Mouse (Mus musculus) adrenal gland, postnatal 10 days (tissue): Measurements from ENCODE around the gene Ucn2. TPM values are rescaled to one million over a fixed set of nuclear protein-coding genes. Genes with fewer than 3 reads are reported as not detected.

Experiments
- DNase-seq: peaks from one replicate; pipeline ENCODE4 v3.0.0; 2021; ENCODE audit warnings: mixed read lengths
- total RNA-seq, 2 experiments: library from RNA; stranded (reverse); gene quantifications; 2 replicates each; pipeline ENCODE4 v1.2.3; 2021

The Ucn2 gene
- total RNA-seq, 2 experiments from 2014 or later: 0.33 to 0.39 TPM

DNA sequence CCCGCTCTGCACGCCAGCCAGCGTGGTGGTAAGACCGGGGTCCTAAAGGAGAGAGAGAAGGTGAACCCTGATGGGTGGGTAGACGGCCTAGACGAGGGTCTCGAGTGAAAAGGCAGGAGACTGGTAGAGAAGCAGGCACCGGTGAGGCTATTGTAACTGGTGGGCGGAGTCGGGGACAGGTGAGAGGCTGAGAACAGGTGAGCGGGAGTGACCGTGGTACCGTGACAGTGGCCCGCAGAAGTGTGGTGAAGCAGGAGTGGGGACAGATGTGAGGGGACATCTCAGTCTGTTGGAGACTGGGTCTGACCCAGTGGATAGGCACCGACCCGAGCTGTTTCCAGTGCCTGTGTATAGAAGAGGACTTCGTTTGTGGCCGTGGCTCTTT, 6.3 kb downstream of the Ucn2 start:
- no peak for DNase-seq

DNA sequence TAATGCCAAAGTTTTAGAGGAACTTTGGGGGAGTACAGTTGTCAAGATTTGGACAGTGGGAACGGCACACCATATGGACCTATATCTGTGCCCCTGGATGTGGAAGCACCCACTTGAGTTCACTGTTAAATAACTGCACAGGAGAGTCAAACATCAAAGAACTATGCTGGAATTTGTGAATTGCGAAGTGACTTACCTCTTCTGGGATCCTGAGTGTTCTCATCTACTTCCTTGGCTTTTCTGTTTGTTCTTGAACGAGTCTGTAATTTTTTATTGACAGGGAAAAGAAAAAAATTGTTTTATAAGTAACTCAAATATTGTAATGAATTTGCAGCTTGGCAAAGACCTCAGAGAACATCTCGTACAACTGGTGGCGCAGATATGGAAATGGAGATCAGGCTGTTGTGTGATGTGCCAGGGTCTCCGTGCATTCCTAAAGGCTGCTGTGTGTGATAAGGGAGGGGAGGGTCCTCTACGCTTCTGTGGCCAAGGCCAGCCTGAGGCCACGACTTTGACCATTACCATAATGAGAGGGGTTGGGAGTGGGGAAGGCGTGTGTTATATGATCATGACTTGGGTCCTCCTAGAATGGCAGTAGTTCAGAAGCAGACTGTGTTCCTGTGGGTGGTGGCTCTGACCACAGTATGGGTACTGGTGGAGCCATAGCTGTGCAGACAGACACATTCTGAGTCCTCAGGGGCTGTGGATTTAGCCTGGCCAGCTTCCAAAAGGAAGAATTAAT, 7.0 kb downstream of the Ucn2 start:
- DNase-seq: no peak

DNA sequence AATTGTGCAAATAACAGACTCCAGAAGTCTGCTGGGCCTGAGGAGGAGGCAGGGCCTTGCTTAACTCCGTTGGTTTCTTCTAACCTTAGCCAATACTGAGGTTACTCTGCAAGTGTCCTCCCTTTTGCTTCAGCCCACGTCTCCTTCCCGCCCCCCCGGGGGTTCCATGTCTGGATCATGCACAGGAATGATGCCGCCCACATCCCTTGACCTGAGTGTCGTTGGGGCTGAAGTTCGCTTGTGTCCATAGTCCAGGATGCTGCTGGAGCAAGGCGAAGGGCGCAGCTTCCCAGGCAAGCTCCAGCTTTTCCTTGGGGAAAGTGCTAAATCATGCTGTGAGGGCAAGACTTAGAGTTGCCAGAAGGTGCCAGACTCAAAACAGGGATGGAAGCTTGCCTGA, 10.6 kb downstream of the Ucn2 start:
- no peak for DNase-seq

DNA sequence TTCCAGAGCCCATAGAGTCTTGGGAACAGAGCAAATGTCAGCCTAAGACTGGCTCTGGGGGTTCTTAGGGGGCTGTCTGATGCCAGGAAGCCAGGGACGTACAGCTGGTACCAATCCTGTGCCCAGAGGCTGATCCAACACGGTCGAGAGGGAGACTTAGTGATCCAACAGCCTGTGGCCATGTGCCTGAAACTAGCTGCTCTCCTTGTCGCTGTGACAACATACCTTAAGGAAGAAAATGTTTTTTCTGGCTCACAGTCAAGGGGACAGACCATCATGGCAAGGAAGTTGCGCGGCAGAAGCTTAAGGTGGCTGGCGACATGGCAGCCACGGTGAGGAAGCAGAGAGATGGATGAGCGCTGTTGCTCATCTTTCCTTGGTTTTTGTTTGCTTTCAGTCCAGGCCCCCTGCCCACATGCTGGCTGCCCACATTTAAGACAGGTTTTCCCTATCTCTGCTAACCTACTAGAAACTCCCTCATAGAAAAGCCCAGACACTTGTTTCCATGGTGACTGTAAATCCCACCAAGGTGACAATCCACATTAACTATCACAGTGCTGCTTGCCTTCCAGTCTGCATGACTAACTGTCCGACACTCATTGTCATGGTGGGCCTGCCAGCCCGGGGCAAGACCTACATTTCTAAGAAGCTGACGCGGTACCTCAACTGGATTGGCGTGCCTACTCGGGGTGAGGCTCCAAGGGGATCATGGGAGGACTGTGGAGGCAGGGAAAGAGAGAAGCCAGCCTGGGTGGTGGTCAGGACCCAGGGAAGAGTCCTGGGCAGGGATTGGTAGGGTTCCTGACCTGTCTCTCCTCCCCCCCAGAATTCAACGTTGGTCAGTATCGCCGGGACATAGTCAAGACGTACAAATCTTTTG, 12.7 kb downstream of the Ucn2 start:
- DNase-seq: no peak

DNA sequence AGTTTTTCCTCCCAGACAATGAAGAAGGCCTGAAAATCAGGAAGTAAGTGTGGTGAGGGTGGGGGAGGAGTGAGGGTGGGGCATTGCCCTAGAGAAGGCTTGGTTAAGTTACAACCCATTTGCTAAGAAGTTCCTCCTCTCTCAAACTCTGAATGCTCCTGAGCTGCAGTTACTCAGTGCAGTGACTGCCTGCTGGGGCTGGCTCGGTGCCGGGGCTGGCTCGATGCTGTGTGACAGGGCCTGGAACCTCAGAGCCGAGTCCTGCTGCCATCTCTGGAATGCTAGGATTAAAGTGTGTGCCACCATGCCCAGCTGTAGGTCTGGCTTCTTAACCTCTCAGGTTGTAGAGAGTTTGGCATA, 13.3 kb downstream of the Ucn2 start:
- no peak for DNase-seq

DNA sequence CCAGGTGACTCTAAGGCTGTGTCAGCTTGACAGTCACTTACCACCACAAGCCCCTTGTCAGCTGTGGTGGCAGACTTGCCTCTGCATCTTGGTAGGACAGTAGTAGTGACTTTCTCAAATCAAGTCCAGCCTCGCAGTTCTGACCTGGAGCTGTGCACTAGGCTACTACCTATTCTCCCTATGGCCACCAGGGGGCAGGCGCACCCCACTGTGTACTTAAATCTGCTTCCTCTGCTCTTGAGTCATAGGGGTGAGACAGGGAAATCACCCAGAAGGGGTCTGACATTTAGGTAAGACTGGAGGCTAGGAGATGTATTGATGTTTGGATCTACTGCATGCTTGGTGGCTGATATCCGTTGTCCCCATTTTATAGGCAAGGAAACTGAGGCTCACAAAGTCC, 14.9 kb downstream of the Ucn2 start:
- DNase-seq: peak; percentile 77

DNA sequence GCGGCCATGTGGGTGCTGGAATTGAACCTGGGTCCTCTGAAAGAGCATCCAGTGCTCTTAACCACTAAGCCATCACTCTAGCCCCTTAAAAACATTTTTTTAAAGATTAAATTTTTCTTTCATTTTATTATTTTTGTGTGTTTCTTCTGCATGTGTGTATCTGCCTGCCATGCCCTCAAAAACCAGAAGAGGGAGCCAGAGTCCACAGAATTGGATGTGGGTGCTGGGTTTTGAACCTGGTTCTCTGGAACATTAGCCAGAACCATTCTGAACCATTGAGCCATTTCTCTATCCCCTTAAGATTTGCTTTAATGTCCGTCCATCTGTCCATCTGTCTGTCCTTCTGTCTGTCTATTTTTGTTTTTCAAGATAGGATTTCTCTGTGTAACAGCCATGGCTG, 17.4 kb downstream of the Ucn2 start:
- DNase-seq: peak; percentile 74

DNA sequence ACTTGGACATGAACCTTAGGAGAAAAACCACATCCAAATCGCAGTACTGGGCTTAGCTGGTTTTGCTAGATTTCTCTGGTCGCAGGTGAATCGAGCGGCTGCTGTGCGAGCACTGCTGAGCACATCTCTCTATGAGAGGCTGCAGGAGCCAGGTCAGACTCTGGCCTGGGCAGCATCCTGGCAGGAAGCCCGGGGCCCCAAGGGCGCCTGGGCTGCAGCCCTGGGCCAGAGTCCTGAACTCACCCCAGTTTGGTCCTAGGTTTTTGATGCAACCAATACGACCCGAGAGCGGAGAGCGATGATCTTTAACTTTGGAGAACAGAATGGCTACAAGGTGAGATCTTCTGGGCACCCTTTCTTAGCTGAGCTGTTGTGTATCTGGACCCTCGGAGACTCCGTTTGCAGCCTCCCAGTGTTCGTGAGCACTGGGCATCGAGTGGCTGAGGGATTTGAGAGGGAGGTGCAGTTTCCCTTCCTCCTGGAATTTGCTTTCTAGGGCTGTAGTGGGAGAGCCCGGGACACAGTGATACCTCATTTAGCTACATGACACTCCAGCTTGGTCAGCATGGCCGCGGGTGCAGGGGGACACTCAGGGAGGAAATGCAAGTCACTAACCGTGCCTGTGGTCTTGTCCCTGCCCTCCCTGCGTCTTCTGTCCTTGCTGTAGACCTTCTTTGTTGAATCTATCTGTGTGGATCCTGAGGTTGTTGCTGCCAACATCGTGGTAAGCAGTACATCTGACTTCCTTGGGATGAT, 21.4 kb downstream of the Ucn2 start:
- peak; percentile 51 for DNase-seq

DNA sequence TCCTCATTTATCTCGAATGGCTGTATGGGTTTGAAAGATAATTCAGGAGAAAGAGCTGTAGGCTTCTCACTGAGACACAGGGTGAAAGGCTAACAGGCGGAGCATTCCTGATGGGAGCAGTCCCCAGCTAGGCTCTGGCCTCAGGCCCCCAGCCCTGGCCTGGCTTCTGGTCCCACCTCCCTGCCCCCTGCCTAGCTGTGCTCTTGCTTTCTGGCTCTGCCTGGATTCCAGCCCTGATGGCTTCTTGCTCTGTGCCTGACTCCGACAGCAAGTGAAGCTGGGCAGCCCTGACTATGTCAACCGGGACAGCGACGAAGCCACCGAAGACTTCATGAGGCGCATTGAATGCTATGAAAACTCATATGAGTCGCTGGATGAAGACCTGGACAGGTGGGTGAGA, 22.3 kb downstream of the Ucn2 start:
- DNase-seq: no peak

DNA sequence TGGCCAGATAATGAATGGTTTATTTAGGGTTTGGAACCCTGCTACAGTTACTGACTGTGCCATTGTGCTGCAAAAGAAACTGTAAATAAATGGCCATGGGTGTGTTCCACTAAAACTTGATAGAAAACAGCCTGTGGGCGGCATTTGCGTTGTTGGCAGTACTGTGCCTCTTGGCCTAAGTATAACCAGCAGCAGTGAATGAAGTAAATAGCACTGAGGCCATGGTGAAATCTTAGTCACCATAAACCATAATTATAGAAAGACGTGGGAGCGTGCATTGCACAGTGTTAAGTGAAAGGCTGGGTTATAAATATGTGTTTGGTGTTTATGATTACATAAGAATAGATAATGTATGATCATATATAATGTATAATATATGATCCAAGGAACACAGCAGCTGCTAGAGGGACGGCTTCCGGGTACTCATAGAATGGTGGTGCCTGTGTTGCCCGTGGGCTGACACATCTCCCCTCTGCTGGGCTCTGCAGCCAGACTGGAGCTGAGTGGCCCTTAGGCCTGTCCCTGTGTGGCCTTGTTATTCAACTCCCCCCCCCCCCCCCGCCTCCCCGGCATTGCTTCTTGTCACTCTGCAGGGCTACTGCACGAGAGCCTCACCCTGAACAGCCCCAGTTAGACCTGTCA, 23.3 kb downstream of the Ucn2 start:
- no peak for DNase-seq

DNA sequence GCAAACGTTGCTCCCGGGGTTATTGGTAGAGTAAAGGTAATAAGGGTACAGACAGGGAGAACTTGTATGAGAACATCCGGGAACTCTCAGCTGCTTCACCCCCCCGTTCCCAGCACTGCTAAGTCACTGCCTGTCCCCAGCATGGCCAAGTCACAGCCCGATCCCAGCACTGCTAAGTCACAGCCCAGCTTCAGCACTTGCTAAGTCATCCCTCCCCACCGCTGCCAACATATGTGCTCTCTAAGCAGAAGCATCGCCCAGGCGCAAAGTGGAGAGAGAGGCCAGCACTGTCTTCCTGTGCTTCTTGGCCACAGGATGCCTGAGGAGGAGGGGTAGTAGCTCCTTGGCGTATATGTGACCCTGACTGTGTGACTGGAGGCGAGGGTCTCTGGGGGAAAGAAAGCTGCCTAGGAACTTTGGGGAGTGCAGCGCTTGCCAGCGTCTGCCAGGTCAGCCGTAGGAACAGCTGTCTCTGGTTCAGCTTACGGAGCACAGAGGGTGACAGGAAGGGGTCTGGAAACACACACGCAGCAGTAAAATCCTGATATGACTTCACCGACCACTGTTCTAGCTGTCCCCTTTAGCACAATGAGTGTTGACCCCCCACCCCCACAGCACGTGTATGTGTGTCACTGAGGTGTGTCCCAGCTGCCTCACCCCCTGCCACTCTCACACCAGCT, 24.0 kb downstream of the Ucn2 start:
- DNase-seq: peak; percentile 35

DNA sequence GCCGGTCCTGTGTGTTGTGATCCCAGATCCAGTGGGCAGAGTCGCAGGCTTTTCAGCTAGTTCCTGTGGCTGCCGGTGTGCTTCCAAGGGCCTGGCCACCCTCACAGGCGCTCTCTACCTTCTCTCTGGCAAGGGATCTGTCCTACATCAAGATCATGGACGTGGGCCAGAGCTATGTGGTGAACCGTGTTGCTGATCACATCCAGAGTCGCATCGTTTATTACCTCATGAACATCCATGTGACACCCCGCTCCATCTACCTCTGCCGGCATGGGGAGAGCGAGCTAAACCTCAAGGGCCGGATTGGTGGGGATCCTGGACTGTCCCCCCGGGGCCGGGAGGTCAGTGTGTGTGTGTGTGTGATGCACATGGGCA, 24.5 kb downstream of the Ucn2 start:
- no peak for DNase-seq

DNA sequence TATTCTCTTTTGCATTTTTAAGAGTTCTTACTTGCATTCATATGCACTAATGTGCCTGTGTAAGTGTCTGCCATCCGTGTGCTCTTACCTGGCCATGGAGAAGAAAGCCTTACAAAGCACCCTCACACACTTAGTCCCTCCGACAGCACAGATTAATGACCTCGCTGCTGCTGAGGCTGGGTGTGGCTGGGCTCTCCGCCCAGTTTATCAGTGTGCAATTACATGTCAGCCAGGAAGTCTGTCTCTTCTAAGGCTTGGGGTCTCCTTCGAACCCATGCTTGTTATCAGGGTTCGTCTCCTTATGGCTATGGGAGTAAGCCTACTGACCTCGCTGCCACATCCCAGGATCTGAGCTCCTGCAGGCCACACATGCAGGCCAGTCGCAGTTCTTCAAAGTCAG, 29.6 kb downstream of the Ucn2 start:
- DNase-seq: no peak

DNA sequence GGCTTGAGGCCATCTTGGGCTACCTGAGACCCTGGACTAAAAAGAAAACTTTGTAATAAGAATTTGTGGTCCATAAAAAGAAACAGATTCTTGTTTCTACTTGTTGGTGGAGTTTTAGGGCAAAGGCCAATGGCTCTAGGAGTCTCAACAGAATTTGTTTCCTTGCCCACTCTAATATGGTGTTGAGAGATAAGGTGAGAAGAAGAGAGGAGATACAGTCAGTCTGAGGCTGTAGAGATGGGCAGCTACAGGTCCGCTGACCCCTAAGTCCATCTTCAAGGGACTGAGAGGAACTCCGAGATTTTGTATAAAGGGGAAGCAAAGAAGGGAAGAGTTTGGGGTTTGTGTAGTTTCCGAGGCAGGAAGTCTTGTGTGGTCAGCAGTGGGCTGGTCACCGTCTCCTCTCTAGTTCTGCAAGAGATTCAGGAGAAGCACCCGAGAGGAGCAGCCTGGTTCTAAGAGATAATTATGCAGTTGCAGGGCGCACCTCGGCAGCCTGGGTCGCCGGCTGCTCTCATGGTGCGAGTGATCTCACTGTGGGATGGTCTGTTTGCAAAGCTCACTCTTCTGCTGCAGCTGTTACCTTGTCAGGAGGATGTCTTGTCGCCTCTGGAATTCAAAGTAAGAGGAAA, 31.3 kb downstream of the Ucn2 start:
- DNase-seq: no peak

DNA sequence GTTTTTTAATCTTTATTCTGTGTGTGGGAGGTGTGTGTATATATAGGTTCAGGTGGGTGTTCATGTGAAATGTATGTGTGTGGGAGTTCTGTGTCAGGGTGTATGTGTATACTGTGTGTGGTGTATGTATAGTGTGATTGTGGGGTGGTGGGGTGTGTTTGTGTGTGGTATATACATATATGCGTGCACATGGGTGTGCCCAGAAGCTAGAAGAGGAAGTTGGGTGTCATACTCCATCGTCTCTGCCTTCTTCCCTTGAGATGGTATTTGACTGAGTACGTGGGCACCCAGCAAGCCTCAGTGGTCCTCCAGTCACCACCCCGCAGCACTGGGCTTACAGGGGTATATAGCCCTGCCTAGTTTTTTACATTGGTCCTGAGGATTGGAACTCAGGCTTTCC, 35.6 kb downstream of the Ucn2 start:
- no peak for DNase-seq

DNA sequence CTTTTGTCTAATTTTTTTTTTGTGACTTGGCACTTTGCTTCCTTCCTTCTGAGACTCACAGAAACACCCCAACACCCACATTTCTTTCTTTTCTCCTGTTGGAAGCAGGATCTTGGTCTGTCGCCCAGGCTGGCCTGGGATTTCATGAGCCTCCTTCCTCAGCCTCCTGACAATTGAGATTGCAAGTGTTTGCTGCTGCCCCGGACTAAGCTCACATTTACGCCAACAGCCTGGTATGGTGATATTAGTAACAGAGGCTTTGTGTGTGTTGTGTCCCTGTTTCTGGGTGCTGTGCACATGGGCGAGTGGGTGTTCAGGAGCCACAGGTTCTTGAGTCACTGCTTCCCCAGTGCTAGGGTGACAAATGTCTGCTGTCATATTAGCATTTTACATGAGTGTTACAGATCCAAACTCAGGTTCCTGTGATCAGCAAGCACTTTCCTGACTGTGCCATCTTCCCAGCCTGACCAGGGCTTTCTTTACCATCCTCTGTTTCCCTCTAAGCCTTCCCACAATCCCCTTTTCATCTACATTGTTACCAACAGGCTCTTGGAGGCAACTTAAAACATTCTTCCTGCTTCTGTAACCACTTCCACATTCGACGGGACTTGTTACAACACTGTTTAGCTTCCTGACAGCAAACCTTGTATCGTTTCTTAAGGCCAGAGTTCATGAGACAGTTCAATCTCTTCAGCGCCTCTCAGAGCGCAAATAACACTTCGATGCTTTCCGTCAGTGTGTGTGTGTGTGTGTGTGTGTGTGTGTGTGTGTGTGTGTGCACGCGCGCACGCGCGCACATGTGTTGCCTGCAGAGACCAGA, 37.3 kb downstream of the Ucn2 start:
- DNase-seq: peak; percentile 57

DNA sequence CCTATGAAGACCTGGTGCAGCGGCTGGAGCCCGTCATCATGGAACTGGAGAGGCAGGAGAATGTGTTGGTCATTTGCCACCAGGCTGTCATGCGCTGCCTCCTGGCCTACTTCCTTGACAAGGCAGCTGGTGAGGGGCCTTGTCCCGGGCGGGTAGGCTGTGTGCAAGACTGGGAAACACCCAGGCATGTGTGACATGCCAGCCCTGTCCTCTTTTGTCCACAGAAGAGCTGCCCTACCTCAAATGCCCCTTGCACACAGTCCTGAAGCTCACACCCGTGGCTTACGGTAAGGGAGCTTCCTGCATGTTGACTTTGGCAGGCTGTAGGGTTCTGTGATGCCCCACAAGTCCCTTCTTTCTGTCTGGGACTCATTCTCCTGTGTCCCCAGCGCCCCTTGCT, 41.7 kb downstream of the Ucn2 start:
- no peak for DNase-seq

DNA sequence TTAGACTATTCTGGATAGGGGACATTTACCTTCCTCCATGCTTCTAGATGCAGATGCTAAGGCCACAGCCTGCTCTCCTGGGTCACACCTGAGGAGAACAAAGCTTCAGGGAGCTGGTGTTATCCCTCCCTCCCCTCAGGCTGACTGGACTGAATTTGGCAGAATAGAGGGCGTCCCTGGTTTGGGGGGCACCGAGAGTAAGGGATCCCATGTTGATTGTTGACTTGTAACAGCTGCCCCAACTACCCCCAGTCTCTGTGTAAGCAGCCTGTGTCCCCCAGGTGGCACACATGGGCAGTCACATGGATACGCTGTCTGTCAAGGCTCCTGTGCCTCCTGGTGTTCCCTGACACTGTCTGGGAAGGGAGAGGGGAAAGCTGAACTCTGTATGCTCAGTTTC, 42.6 kb downstream of the Ucn2 start:
- DNase-seq: no peak

DNA sequence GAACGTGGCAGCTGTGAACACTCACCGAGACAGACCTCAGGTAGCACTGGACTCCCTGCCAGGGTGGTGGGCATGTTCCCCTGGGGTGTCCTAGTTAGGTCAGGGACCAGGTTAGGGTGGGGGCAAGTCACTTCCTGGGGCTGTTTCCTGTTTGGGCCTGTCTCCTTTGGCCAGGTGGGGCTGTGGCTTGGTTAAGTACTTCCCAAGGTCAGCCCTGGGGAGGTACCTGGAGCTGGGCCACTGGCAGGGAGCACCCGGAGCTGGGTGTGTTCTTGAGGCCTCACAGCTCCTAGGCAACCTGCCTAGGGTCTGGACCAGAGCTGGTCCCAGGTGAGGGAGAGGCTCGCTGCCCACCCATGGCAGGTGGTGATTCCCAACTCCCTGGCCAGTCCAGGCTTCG, 43.1 kb downstream of the Ucn2 start:
- DNase-seq: no peak

DNA sequence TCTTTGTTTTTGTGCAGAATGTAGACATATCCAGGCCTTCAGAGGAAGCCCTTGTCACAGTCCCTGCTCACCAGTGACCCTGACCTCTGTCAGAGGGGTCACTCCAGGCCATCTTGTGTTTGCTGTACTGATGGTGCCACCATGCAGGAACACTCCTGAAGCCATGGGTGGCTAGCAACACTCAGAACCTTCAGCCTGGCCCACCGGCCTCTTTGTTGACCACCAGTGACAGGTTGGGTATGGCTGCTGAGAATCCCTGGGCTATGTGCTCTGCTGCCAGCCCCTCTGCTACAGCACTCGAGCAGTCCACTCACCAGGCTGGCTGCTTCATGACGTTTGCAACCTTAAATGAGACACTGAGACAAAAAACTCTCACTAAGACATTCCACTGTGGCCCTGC, 44.5 kb downstream of the Ucn2 start:
- no peak for DNase-seq

DNA sequence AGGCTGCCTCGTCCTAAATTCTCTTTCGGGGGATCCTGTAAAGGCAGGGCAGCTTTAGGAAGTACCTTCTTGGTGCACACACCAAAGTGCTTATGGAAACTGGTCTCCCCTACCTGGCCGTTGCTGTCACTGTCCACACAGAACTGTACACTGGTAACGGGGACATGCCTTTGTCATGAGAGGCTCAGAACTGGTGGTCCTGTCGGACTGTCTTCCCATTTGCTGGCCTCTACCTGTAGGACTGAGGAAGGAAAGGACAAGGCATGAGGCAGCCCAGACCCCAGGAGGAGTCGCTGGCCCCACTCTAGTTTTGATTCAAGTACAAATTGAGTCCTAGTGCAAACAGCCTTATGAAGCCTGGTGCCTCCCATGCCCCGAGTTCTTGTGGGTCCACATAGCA, 45.2 kb downstream of the Ucn2 start:
- DNase-seq: no peak
